Mouse (Mus musculus) embryo, embryonic 11 days (tissue): ENCODE results near the gene Pou5f1.

Experiments used
- DNase-seq: peaks from one replicate; pipeline ENCODE4 v3.0.0-alpha.2; 2015

Gene Pou5f1

GRCm38 (mm10) chr17:35513886-35514285 is 8.1 kb downstream of the Pou5f1 start:
- DNase-seq = peak; percentile 79

GRCm38 (mm10) chr17:35514756-35515155 is 8.9 kb downstream of the Pou5f1 start:
- DNase-seq = no peak

- DNase-seq = peak; percentile 72
Measured at GRCm38 (mm10) chr17:35515911-35516640, 10.3 kb downstream of the Pou5f1 start.

- peak; percentile 99 for DNase-seq
Measured at GRCm38 (mm10) chr17:35516652-35517500, 11.1 kb downstream of the Pou5f1 start, which contains the start of the genes Tcf19 and Cchcr1. Gene Tcf19 (minus strand): TSS chr17:35516824. Gene Cchcr1 (plus strand): TSS chr17:35517100.

- peak; percentile 39 for DNase-seq
Measured at GRCm38 (mm10) chr17:35517526-35517925, 11.7 kb downstream of the Pou5f1 start.

- DNase-seq = no peak
Measured at GRCm38 (mm10) chr17:35524354-35524753, 18.5 kb downstream of the Pou5f1 start.

- no peak for DNase-seq
Measured at GRCm38 (mm10) chr17:35526644-35527043, 20.8 kb downstream of the Pou5f1 start.

- DNase-seq = no peak
Measured at GRCm38 (mm10) chr17:35532360-35532759, 26.5 kb downstream of the Pou5f1 start.

GRCm38 (mm10) chr17:35532901-35533300 is 27.1 kb downstream of the Pou5f1 start, which contains the start of gene Psors1c2:
Gene Psors1c2 (plus strand): TSS chr17:35533201.
- DNase-seq = no peak

GRCm38 (mm10) chr17:35534343-35534742 is 28.5 kb downstream of the Pou5f1 start:
- peak; percentile 86 for DNase-seq

- DNase-seq = no peak
Measured at GRCm38 (mm10) chr17:35537421-35537820, 31.6 kb downstream of the Pou5f1 start.

GRCm38 (mm10) chr17:35538476-35538875 is 32.7 kb downstream of the Pou5f1 start:
- DNase-seq = no peak

GRCm38 (mm10) chr17:35539540-35539939 is 33.7 kb downstream of the Pou5f1 start:
- no peak for DNase-seq

GRCm38 (mm10) chr17:35542761-35543411 is 37.1 kb downstream of the Pou5f1 start:
- no peak for DNase-seq

GRCm38 (mm10) chr17:35543412-35543861 is 37.6 kb downstream of the Pou5f1 start:
- DNase-seq = peak; percentile 16

- DNase-seq = no peak
Measured at GRCm38 (mm10) chr17:35544001-35544400, 38.2 kb downstream of the Pou5f1 start.

- DNase-seq = peak; percentile 68
Measured at GRCm38 (mm10) chr17:35544680-35545079, 38.9 kb downstream of the Pou5f1 start.

- no peak for DNase-seq
Measured at GRCm38 (mm10) chr17:35547465-35547864, 41.6 kb downstream of the Pou5f1 start.

GRCm38 (mm10) chr17:35548636-35549035 is 42.8 kb downstream of the Pou5f1 start:
- DNase-seq = no peak

- no peak for DNase-seq
Measured at GRCm38 (mm10) chr17:35549437-35550142, 43.8 kb downstream of the Pou5f1 start.

- no peak for DNase-seq
Measured at GRCm38 (mm10) chr17:35550143-35550494, 44.3 kb downstream of the Pou5f1 start.

GRCm38 (mm10) chr17:35550871-35551270 is 45.1 kb downstream of the Pou5f1 start:
- DNase-seq = no peak
